Mouse (Mus musculus): ENCODE measurements at regions not wholly inside any gene's neighbourhood (a gene's known extent, or its start where the extent isn't known, plus 50 kb on each side); places are given as distances from the start of the nearest gene placed in this dataset.

GRCm38 (mm10) chr9:30833836-30834564 lies 88.3 kb downstream of the Adamts15 start:
- no peaks in the 10 kb centered on the region for H3K9me3 ChIP-seq (replicated peaks; ENCODE audit: low read length)
- no peak overlapping the region for H3K27ac ChIP-seq (ENCODE audit: insufficient read depth, low read depth)
- no peak overlapping the region for H3K9ac ChIP-seq (ENCODE audit: insufficient read depth, low read depth)
- no peaks in the 10 kb centered on the region for H3K27me3 ChIP-seq (replicated peaks)
- peak; percentile 4 for DNase-seq (ENCODE audit: extremely low read depth)
- in situ Hi-C loops (cut with MboI; ENCODE audit: low pct_ligation_motif_present, low pct_unique_long_range_greater_than_20kb, low sequenced_read_pairs), result no loop called here
- peak overlapping the region; percentile 32; the same call in 1 of the 2 replicates for H3K4me2 ChIP-seq (ENCODE audit: insufficient read depth, low read depth, poor library complexity, severe bottlenecking)
- no peaks in the 10 kb centered on the region for H3K79me2 ChIP-seq (replicated peaks; ENCODE audit: control insufficient read depth, extremely low read depth, insufficient read depth, poor library complexity, severe bottlenecking)
- peaks cover 5 to 11% of the 10 kb centered on the region in 2 experiments for H3K4me1 ChIP-seq (ENCODE audit: control insufficient read depth in 1 of 2, insufficient read depth in 2 of 2)
- TF ChIP-seq BHLHE40 (IDR thresholded peaks at IDR 0.05; ENCODE audit: low read depth, low read length) (peak; percentile 77), IRF4 (IDR thresholded peaks at IDR 0.05; ENCODE audit: low read depth, low read length) (no peak)
- dilution Hi-C loops (cut with MboI; ENCODE audit: extremely low pct_ligation_motif_present, extremely low pct_unique_long_range_greater_than_20kb, low sequenced_read_pairs), result no loop called here
- no peaks in the 10 kb centered on the region for H3K36me3 ChIP-seq (replicated peaks in 1 of 2; ENCODE audit: control insufficient read depth in 1 of 2, insufficient read depth in 1 of 2, low read length in 1 of 2)
- no peak overlapping the region for H3K4me3 ChIP-seq (replicated peaks in 1 of 3; ENCODE audit: low read depth in 2 of 3, low read length in 2 of 3, poor library complexity in 1 of 3)

DNA sequence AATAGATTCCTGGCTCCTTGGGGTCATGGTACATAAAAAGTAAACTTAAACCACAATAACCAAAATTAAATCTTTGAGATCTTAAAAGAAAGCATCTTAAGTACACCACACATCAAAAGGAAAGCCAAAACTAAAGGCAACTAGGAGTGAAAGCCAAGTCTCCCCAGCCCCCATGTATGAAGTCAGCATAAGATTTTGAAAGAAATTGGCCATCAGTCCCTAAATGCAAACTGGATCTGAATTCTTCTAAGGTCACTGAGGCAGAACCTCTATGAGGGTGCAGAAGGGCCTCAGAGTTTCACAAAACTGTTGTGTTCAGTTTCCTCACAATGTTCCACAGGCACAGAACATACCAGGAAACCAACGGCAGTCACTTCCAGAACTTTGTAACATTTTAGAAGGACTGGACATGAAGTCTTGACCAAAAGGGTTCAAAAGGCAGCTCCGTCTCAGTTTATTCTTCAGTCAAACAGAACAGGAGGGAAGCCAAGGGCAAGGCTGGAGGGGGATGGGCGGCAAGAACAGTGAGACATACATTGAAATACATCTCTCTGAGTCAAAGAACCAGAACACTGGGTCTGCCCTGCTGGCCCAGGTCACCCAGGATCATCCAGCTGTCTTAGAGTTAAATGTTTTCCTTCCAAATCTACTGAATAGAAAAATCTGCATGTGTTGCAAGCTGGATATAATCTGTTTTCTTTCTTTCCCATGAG lies 92.9 kb downstream of the Adamts15 start:
- in situ Hi-C loops (cut with MboI; ENCODE audit: low pct_ligation_motif_present, low pct_unique_long_range_greater_than_20kb, low sequenced_read_pairs) (no loop called here), dilution Hi-C loops (cut with MboI; ENCODE audit: extremely low pct_ligation_motif_present, extremely low pct_unique_long_range_greater_than_20kb, low sequenced_read_pairs) (no loop called here)
- no peak overlapping the region for H3K27ac ChIP-seq (ENCODE audit: insufficient read depth, low read depth)

DNA sequence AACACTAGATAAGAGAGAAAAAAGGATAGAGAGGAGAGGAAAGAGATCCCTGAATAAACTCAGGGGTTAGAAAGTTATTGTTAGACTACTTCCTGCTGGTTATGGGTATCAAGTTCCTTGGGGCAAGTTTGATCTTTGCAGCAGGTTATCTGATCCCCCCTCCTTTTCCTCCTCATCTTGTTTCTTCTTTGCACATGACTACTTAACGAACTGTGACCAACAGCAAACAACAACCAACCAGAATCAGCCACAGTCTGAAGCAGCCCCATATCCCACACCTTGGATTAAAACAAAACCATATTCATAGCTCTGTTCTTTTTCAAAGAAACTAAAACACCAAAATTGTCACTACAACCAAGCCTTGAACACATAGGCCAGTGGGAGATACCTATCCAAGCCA lies 94.5 kb downstream of the Adamts15 start:
- Histone ChIP-seq H3K27ac (ENCODE audit: insufficient read depth, low read depth) (no peak overlapping the region), H3K79me2 (replicated peaks; ENCODE audit: control insufficient read depth, extremely low read depth, insufficient read depth, poor library complexity, severe bottlenecking) (no peaks in the 10 kb centered on the region), H3K4me1 (ENCODE audit: control insufficient read depth in 1 of 2, insufficient read depth in 2 of 2) (no peaks in the 10 kb centered on the region), H3K36me3 (replicated peaks in 1 of 2; ENCODE audit: control insufficient read depth in 1 of 2, insufficient read depth in 1 of 2, low read length in 1 of 2) (no peaks in the 10 kb centered on the region), H3K4me3 (replicated peaks in 1 of 3; ENCODE audit: low read depth in 2 of 3, low read length in 2 of 3, poor library complexity in 1 of 3) (no peak overlapping the region), H3K4me2 (ENCODE audit: insufficient read depth, low read depth, poor library complexity, severe bottlenecking) (no peak overlapping the region), H3K9ac (ENCODE audit: insufficient read depth, low read depth) (no peak overlapping the region), H3K9me3 (replicated peaks; ENCODE audit: low read length) (no peaks in the 10 kb centered on the region), H3K27me3 (replicated peaks) (no peaks in the 10 kb centered on the region)
- no peak for DNase-seq (ENCODE audit: extremely low read depth)
- dilution Hi-C loops (cut with MboI; ENCODE audit: extremely low pct_ligation_motif_present, extremely low pct_unique_long_range_greater_than_20kb, low sequenced_read_pairs) (no loop called here), in situ Hi-C loops (cut with MboI; ENCODE audit: low pct_ligation_motif_present, low pct_unique_long_range_greater_than_20kb, low sequenced_read_pairs) (no loop called here)
- TF ChIP-seq MEF2A (IDR thresholded peaks at IDR 0.05; ENCODE audit: borderline replicate concordance, low read depth, low read length) (no peak), UBTF (IDR thresholded peaks at IDR 0.05; ENCODE audit: low read depth, low read length) (no peak), NELFE (IDR thresholded peaks at IDR 0.05; ENCODE audit: low read depth, low read length) (no peak), ZMIZ1 (IDR thresholded peaks at IDR 0.05; ENCODE audit: low read depth, low read length) (no peak), E2F4 (IDR thresholded peaks at IDR 0.05; ENCODE audit: insufficient replicate concordance, low read depth, low read length) (no peak), ELF1 (IDR thresholded peaks at IDR 0.05; ENCODE audit: low read depth, low read length) (no peak), RCOR1 (conservative IDR thresholded peaks at IDR 0.05; ENCODE audit: low read depth, low read length) (no peak), ZKSCAN1 (IDR thresholded peaks at IDR 0.05; ENCODE audit: borderline replicate concordance, low read depth, low read length) (no peak), HCFC1 (IDR thresholded peaks at IDR 0.05; ENCODE audit: low read depth, low read length) (no peak), JUN (IDR thresholded peaks at IDR 0.05; ENCODE audit: insufficient read depth, low read depth, low read length) (no peak)

More for the DNA sequence above, 92.9 kb downstream of the Adamts15 start:
- Histone ChIP-seq H3K9me3 (replicated peaks; ENCODE audit: low read length) (no peaks in the 10 kb centered on the region), H3K79me2 (replicated peaks; ENCODE audit: control insufficient read depth, extremely low read depth, insufficient read depth, poor library complexity, severe bottlenecking) (no peaks in the 10 kb centered on the region), H3K9ac (ENCODE audit: insufficient read depth, low read depth) (no peak overlapping the region), H3K4me2 (ENCODE audit: insufficient read depth, low read depth, poor library complexity, severe bottlenecking) (no peak overlapping the region), H3K4me1 (ENCODE audit: control insufficient read depth in 1 of 2, insufficient read depth in 2 of 2) (peaks cover 4 to 5% of the 10 kb centered on the region in 2 experiments), H3K36me3 (replicated peaks in 1 of 2; ENCODE audit: control insufficient read depth in 1 of 2, insufficient read depth in 1 of 2, low read length in 1 of 2) (no peaks in the 10 kb centered on the region), H3K4me3 (replicated peaks in 1 of 3; ENCODE audit: low read depth in 2 of 3, low read length in 2 of 3, poor library complexity in 1 of 3) (no peak overlapping the region), H3K27me3 (replicated peaks) (no peaks in the 10 kb centered on the region)
- DNase-seq (ENCODE audit: extremely low read depth), result no peak
- no peak for TF ChIP-seq CHD1 (IDR thresholded peaks at IDR 0.05; ENCODE audit: low read depth, low read length)

All from CH12.LX (cell line).